Mouse (Mus musculus) gastrocnemius, adult 8-10 months (tissue): Measurements from ENCODE around the gene Zfand3. TPM values are rescaled to one million over a fixed set of nuclear protein-coding genes. Genes with fewer than 3 reads are reported as not detected.

ENCODE experiments used
- DNase-seq, 2 experiments: peaks; one replicate each; pipeline ENCODE4 v3.0.0; 2022; ENCODE audit warnings: low spot score in 2 of 2
- total RNA-seq, 4 experiments: library from RNA; stranded (reverse); gene quantifications; 2 replicates each; pipeline ENCODE4 v1.2.4; 2022

Zfand3 gene
- total RNA-seq, 4 experiments from 2014 or later = 209 to 234 (median 219) TPM

- DNase-seq = no peak
Measured at GRCm38 (mm10) chr17:29997726-29998125, 6.8 kb upstream of the Zfand3 start.

GRCm38 (mm10) chr17:29998566-29999295 is 5.8 kb upstream of the Zfand3 start:
- DNase-seq = no peak

DNA sequence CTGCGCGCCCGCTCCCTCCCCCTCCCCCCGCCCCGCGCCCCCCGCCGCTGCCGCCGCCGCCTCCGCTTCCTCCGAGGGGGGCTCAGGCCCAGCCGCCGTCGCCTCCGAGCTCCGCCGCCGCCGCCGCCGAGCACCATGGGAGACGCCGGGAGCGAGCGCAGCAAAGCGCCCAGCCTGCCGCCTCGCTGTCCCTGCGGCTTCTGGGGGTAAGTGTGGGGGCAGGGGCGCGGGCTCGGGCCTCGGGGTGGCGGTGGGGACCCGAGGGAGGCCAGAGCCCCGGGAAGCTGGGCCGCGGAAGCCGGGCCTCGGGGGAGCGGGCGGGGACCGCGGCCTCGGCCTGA is 540 bp downstream of the Zfand3 start:
- DNase-seq = no peak

GRCm38 (mm10) chr17:30005451-30005941 is 963 bp downstream of the Zfand3 start:
- peak in 1 of 2 experiments; percentile 24 for DNase-seq

DNA sequence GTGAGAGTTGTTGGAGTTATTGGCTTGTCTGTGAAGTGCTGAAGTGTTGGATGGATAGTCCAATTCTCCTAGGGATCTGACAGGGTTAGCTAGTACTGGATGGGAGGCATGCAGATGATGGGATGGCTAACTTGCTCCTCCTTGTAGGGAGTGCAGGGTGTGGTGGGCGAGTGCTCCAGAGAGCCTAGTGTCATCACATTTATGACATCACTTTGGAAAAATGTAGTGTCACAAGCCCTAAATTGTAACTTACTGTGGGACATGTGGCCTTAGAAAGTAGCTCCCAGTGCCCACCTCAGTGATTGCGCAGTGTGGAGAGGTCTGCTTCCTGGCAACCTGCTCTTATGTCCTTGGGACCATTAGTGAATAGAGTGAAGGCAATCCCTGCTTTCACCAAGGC is 2.3 kb downstream of the Zfand3 start:
- no peak for DNase-seq

GRCm38 (mm10) chr17:30007883-30008282 is 3.4 kb downstream of the Zfand3 start:
- DNase-seq = no peak

DNA sequence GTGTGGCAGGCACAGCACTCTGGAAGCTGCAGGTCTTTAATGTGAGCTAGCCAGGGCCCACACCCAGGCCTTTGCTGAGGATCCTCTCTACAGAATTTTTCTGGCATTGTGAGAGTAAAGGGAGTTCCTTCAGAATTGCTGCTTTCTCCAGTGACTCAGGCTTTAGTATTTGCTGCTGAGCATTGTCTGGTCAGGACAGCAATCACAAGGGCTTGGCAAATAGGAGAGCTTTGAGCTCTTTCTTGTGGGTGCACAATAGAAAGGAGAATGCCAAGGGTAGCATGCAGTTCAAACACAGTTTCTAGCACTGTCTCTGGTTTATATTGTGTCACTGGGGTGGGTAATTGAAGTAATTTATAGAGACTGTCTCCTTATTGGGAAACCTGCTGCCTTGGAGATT is 3.9 kb downstream of the Zfand3 start:
- no peak for DNase-seq

DNA sequence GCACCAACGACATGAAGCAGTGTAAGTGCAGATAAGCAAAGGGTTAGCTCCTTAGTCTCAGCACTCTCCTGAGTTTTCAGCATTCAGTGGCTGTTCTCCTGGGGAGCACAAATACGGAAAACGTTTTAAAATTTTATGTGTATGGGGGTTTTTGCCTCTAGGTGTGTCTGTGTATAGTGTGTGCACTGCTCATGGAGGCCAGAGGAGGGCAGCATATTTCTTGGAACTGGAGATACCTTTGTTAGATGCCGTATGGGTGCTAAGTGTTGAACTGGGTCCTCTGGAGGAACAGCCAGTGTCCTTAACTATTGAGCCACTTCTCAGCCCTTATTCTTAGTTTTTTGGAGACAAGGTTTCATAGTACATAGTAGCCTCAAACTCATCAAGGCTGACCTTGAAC is 10.1 kb downstream of the Zfand3 start:
- no peak for DNase-seq

DNA sequence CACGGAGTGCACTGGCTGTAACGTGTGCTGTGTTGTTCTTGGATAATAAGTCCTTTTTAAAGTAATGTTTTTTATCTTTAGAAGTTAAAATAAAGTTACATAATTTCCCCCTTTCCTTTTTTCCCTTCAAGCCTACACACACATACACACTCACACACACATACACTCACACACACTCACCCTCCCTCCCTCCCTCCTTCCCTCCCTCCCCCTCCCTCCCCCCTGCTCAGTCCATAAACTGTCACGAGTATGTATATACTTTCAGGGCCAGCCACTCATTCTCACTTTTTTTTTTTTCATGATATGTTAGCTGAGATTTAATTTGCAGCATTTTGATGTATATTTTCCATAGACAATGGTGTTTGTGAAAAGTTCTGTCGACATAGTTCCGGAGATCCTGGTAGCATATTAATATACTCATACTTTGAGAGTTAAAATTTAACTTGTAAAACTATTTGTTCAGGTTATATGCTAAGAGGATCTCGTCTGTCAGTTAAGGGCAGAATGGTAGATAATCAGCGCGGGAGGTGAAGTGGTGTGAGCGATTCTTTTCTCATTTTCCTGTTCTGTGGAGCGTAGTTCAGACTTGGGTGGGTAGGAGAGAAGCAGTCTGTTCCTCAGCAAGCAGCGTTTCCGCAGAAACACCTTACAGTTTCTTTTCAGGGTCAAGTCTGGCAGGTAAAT is 14.5 kb downstream of the Zfand3 start:
- DNase-seq = no peak

- DNase-seq = no peak
Measured at GRCm38 (mm10) chr17:30019942-30020341, 15.4 kb downstream of the Zfand3 start.

DNA sequence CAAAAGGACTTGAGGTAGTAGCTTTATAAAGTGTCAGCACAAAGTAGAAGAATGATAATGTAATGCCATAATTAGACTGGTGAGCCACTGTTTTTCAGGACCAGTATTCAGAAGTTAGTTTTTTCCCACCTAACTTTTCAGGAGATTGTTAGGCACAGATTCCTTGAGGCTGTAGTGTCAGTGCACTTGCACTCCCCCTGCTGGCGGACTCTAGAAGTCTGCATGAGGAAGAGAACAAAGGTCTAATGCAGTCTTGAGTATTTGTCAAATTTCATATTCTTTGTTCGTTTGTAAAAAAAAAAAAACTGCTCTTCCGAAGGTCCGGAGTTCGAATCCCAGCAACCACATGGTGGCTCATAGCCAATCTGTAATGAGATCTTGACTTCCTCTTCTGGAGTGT is 20.1 kb downstream of the Zfand3 start:
- DNase-seq = peak; percentile 49 to 55

GRCm38 (mm10) chr17:30026617-30027016 is 22.1 kb downstream of the Zfand3 start:
- no peak for DNase-seq

GRCm38 (mm10) chr17:30027343-30028029 is 23.0 kb downstream of the Zfand3 start:
- DNase-seq = no peak

- no peak for DNase-seq
Measured at GRCm38 (mm10) chr17:30029633-30030226, 25.2 kb downstream of the Zfand3 start.

DNA sequence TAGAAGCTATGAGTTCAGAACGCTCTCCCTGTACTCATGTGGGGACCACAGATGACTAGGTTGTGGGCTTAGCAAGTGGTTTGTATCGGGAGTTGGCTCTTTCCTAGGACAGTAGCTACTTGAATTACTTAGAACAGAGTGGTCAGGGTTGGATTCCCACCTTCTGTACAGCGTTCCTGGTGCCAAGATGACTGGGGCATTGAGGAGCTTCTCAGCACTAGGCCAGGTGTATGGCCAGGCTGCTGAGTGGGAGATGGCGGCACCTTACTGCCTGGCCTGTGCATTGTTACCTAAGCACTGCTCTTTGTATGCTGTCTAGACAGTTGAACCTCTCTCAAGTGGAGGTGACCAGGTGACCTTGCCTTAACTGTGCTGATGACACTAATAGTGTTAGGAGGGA is 28.3 kb downstream of the Zfand3 start:
- no peak for DNase-seq

DNA sequence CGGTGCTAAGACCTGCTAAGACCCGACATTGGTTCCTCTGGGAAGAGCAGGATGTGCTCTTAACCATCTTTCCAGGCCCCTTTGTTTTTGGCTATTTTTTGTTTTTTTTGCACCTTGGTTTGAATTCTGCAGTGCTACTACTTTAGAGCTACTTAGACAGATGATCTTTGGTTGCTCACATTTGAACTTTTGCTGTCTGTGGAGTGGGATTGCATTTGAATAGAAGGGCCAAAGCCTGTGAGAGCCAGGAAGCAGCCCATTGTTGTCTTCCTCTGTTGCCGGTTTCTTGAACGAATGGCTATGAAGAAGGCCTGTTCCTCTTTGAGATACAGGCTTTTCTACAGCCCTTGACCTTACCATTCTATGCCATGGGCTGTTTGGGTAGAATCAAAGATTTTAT is 29.5 kb downstream of the Zfand3 start:
- no peak for DNase-seq

- no peak for DNase-seq
Measured at GRCm38 (mm10) chr17:30035216-30036005, 30.9 kb downstream of the Zfand3 start.

DNA sequence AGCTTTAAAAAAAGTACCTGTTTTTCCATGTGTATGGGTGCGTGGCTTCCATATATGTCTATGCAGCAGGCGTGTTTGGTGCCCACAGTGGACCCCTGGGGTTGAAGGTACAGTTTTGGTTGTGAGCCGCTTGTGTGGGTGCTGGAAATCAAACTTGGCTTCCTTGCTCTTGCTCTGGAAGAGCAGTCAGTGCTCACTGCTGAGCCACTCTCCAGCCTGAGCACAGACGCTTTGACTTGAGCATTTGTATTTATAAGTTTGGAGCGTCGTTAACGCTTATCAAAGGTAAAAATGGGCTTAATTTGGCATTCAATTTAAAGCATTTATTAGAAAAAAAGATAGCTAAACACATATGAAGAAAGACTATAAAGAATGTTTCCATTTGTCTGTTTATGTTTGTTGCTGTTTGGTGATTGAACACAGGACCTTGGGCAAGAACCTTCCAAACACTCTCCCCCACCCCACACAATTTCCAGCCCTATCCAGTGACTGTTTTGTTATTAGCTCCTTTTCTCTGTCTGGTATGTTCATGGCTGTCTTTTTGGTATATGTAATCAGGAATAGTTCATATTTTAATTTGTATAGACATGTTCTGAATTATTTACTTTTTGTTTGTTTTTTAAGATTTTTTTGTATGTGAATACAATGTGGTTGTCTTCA is 38.8 kb downstream of the Zfand3 start:
- DNase-seq = no peak

DNA sequence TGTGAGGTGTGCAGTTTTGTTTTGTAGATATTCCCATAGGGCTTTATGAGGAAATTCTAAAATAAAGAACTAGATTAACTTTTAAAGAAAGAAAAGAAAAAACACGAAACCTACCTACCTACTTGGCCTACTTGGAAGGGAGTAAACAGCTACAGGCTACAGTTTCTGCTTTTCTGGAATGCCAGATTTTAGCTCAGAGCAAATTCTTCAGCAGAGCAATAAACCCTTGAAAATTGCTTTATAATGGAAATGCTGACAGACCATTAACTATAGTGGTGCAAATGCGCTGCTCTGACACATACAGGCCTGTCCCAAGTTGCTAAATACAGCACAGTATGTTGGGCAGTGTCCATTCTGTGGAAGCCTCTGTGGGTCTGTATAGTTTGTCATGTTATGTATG is 40.6 kb downstream of the Zfand3 start:
- DNase-seq = no peak

GRCm38 (mm10) chr17:30046654-30047053 is 42.1 kb downstream of the Zfand3 start:
- no peak for DNase-seq
